Mouse (Mus musculus) testis, postnatal 14 days (tissue): ENCODE results near the gene Anxa1.

ENCODE experiments used
- DNase-seq: peaks from one replicate; pipeline ENCODE4 v3.0.0; 2021; ENCODE audit warnings: low spot score

Gene Anxa1

DNA sequence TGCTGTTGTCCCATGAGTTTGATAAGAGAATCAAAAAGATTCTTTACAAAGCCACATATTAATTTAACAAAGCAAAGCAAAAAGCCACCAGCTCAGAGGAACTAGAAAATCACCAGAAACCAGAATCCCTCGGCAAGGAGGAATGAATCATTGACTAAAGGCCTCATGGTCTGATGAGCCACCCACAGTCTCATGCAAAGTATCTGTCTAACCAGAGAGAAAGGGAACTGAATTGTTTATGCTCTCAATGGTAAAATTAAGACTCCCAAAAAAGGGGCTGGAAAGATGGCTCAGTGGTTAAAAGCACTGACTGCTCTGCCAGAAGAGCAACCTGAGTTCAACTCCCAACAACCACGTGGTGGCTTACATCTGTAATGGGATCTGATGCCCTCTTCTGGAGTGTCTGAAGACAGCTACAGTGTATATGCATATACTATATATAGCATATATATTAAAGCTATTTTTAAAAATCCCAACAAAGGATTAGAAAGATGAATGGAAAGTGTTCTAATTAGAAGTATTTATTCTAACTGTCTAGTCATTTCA lies 9.5 kb downstream of the Anxa1 start:
- DNase-seq, result no peak

- no peak for DNase-seq
These were observed 20.6 kb downstream of the Anxa1 start for GRCm38 (mm10) chr19:20370175-20370574.

- no peak for DNase-seq
These were observed 24.2 kb downstream of the Anxa1 start for GRCm38 (mm10) chr19:20366571-20366970.

DNA sequence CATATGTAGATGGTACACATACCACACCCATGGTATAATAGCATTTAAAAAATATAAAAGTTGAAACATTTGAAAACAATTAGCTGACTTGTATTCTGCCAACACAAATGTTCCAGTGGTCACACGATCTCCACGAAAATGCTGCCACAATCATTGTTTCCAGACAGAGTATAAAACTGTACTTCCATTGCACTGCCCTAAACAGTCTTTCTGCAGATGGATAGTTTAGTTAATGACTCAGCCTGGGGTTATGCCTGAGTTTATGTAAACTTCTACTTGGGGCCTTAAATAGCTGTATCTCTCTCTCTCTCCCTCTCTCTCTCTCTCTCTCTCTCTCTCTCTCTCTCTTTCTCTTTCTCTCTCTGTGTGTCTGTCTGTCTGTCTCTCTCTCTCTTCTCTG lies 24.7 kb downstream of the Anxa1 start:
- DNase-seq, result no peak

GRCm38 (mm10) chr19:20365364-20365763 lies 25.4 kb downstream of the Anxa1 start:
- no peak for DNase-seq

DNA sequence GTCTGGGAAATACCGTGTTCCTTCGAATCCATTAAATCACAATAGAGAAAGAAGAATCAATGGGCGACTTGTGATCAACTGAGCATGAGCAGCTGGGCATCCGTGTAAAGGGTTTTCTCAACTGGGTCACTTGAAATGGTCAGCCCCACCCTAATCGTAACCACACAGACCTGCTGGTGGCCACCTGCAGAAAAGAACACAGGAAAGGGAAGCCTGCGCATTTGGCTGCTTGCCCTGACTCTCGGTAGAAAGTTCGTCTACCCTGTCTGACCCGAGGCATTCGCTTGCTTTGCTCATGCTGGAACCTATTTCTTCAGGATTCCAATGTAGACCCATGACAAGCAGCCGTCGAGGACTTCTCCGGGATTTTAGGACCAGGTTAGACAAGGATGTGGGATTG lies 25.8 kb downstream of the Anxa1 start:
- no peak for DNase-seq

DNA sequence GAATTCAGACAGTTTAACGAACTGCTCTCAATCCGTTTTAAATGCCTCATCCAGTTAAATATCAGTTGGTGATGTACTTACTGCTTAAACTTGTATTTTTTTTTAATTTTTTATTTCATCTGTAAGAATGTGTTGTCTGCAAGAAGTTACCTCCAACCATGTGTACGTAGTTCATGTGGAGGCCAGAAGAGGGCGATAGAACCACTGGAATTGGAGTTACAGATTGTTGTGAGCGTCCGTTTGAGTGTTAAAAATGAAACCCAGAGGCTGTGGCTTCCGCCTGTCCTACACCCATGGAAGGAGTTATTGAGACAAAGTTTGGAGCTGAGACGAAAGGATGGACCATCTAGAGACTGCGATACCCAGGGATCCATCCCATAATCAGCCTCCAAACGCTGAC lies 27.5 kb downstream of the Anxa1 start:
- no peak for DNase-seq

- no peak for DNase-seq
These were observed 28.7 kb downstream of the Anxa1 start for GRCm38 (mm10) chr19:20361917-20362577.

DNA sequence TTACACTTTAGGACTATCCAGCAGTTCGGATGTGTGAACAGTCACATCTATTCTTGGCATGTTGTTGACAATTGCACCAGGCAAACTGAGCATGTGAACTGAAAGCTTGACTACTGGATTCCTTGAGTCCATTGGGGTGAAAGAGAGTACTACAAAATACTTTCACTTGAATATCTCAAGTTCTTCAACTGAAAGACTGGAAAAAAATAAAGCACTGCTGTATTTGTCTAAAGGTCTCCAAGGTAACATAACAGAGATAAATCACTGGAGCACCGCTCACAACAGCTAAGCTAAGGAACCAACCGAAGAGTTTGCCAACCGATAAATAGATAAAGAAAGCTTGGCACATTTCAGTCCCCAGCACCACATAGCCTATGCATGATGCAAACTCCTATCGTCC lies 32.1 kb downstream of the Anxa1 start:
- DNase-seq, result no peak

DNA sequence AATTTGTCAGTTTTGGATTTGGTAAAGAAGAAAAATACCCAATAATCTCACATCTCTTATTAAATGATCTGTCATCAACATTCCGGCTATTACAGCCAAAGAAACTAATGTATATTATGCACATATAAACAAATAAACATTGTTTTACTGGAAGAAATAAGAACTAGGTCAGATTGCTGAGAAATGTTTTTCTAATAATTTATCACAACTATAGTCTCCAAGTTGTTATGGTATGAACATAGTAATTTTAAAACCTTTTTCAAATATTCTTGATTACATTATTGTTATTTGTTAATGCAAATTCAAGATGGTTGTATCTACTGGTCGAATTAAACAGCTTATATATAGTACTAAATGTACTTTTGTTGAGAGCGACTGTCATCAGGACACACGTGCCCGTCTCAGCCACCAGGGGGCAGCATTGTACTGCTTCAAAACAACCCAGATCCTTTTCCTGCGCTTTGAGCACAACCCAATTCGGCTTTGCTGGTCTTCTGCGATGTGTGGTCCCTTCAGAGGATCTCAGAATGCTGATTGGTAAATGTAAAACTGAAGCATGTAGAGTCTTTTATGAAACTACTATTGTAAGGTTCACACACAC lies 45.3 kb downstream of the Anxa1 start:
- peak; percentile 68 for DNase-seq

GRCm38 (mm10) chr19:20344511-20345316 lies 46.0 kb downstream of the Anxa1 start:
- peak; percentile 32 for DNase-seq

- no peak for DNase-seq
These were observed 46.7 kb downstream of the Anxa1 start for GRCm38 (mm10) chr19:20344052-20344451.
